Mouse (Mus musculus): ENCODE measurements at regions not wholly inside any gene's neighbourhood (a gene's known extent, or its start where the extent isn't known, plus 50 kb on each side); places are given as distances from the start of the nearest gene placed in this dataset.

DNA sequence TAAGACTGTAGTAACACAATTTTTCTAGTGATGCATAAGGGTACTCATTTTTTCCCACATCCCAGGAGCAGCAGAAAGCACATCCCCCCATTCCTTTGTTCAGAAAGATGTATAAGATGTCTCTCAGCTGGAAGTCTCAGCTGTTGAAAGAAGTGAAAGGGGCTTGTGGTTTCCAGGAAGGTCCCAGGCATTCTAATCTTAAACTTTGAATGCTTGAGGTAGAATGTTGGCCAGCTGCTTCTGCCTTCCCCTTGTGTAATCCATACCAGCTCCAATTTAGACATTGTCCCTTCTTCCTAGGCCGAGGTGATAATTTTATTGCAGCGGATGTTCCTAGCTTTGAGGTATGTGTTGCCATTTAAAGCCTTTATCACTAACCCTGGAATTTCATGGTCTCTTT is 272.8 kb downstream of the Tbx15 start:
- Histone ChIP-seq H3K36me3 (ENCODE audit: control insufficient read depth, insufficient read depth, low read length) (no peaks in the 10 kb centered on the region), H3K27me3 (ENCODE audit: control insufficient read depth, insufficient read depth, low read length) (no peaks in the 10 kb centered on the region), H3K4me3 (no peak overlapping the region), H3K4me1 (ENCODE audit: control insufficient read depth, insufficient read depth, low read length) (no peaks in the 10 kb centered on the region), H3K79me2 (replicated peaks; ENCODE audit: control insufficient read depth, insufficient read depth, low read length) (no peaks in the 10 kb centered on the region), H3K9ac (ENCODE audit: low read depth, low read length) (no peak overlapping the region), H3K27ac (no peak overlapping the region)
- TF ChIP-seq CTCF (IDR thresholded peaks at IDR 0.05): no peak
- no peak for TF ChIP-seq EP300 (IDR thresholded peaks at IDR 0.05; ENCODE audit: insufficient read depth, low read depth, low read length)
- no peak for TF ChIP-seq POLR2A (IDR thresholded peaks at IDR 0.05; ENCODE audit: insufficient read depth, low read depth, low read length)
- intact Hi-C loops (cut with DNase I): no loop called here
- DNase-seq: no peak
- 67% methylated on average over 2 of the region's 2 CpGs for WGBS

DNA sequence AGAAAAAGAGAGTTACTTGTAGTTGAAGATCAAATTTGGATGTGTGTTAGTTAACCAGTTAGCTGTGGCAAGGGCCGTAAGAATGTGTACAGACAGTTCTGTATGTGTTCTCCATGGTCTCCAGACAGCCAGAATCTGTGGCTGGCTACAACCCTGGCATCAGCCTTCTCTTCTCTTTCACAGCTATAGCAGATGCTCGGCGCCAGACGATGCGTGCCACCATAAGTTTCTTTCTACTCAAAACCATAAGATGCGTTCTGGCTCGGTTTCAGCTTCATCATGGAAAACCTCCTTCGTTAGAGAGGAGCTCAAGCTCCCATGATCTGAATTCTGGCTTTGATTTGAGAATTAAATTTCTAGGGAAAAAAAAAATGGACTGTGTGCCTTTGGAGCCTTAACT is 275.6 kb downstream of the Tbx15 start:
- Histone ChIP-seq H3K27me3 (ENCODE audit: control insufficient read depth, insufficient read depth, low read length) (no peaks in the 10 kb centered on the region), H3K27ac (no peak overlapping the region), H3K4me1 (ENCODE audit: control insufficient read depth, insufficient read depth, low read length) (no peaks in the 10 kb centered on the region), H3K9ac (ENCODE audit: low read depth, low read length) (no peak overlapping the region), H3K79me2 (replicated peaks; ENCODE audit: control insufficient read depth, insufficient read depth, low read length) (no peaks in the 10 kb centered on the region), H3K36me3 (ENCODE audit: control insufficient read depth, insufficient read depth, low read length) (no peaks in the 10 kb centered on the region), H3K4me3 (no peak overlapping the region)
- intact Hi-C loops (cut with DNase I): no loop called here
- no peak for DNase-seq
- WGBS: 93% methylated on average over 8 of the region's 8 CpGs
- no peak for TF ChIP-seq EP300 (IDR thresholded peaks at IDR 0.05; ENCODE audit: insufficient read depth, low read depth, low read length)
- TF ChIP-seq POLR2A (IDR thresholded peaks at IDR 0.05; ENCODE audit: insufficient read depth, low read depth, low read length): no peak
- no peak for TF ChIP-seq CTCF (IDR thresholded peaks at IDR 0.05)

DNA sequence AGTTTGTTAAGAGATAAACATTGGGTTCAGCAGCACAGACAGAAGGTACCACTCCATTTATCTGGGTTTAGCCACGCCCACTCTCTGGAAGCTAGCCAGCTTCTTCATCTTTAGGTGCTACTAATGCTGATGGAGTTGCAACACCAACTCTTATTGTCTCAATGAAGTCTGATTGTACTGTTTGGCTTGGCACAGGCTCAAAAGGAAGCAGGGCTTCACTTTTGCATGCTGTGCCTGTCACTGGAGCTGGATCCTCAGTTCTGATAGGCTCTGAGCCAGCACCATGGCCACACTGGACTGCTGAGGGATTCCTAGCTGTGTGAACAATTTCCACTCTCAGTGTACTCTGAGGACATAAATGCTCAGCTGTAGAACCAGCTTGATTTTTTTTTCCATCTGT is 320.7 kb downstream of the Tbx15 start:
- TF ChIP-seq CTCF (IDR thresholded peaks at IDR 0.05): no peak
- no peak for TF ChIP-seq POLR2A (IDR thresholded peaks at IDR 0.05; ENCODE audit: insufficient read depth, low read depth, low read length)
- no peak for TF ChIP-seq EP300 (IDR thresholded peaks at IDR 0.05; ENCODE audit: insufficient read depth, low read depth, low read length)
- H3K4me1 ChIP-seq (ENCODE audit: control insufficient read depth, insufficient read depth, low read length): no peaks in the 10 kb centered on the region
- 13% methylated on average over 1 of the region's 1 CpGs for WGBS
- H3K36me3 ChIP-seq (ENCODE audit: control insufficient read depth, insufficient read depth, low read length): no peaks in the 10 kb centered on the region
- no peak for DNase-seq
- intact Hi-C loops (cut with DNase I): no loop called here
- no peaks in the 10 kb centered on the region for H3K27me3 ChIP-seq (ENCODE audit: control insufficient read depth, insufficient read depth, low read length)
- no peaks in the 10 kb centered on the region for H3K79me2 ChIP-seq (replicated peaks; ENCODE audit: control insufficient read depth, insufficient read depth, low read length)
- H3K27ac ChIP-seq: no peak overlapping the region
- no peak overlapping the region for H3K4me3 ChIP-seq
- H3K9ac ChIP-seq (ENCODE audit: low read depth, low read length): no peak overlapping the region

DNA sequence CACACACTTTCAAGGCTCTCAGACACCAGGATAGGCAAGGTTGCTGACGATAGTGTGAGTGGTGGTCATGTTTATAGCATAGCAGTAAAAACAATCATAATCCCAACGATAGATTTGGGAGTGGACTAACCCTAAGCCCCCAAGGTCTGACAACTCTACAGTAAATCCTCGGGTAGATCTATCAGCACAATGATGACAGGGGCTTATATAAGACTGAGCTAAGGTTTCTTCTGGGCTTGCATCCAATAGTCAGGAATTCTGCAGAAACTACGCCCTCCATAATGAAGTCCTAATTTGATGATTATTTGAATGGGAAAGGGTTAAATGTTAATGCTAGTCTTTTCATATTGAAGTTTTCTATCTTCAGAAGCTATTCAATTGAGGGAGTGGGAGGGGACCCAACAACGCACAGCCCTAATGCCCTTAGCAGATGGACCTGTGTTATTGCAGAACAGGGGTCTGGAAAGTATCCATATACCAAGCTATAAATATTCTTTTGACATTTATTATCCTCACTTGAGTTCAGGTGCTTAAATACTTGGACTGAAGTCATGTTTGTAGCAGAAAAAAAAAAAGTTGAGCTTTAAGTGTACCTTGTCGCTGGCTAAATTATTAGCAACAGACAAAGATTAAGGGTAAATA is 311.8 kb upstream of the Spag17 start:
- no peak overlapping the region for H3K4me3 ChIP-seq
- intact Hi-C loops (cut with DNase I): no loop called here
- 57% methylated on average over 6 of the region's 6 CpGs for WGBS
- TF ChIP-seq EP300 (IDR thresholded peaks at IDR 0.05; ENCODE audit: insufficient read depth, low read depth, low read length) (no peak), CTCF (IDR thresholded peaks at IDR 0.05) (no peak), POLR2A (IDR thresholded peaks at IDR 0.05; ENCODE audit: insufficient read depth, low read depth, low read length) (no peak)
- no peaks in the 10 kb centered on the region for H3K4me1 ChIP-seq (ENCODE audit: control insufficient read depth, insufficient read depth, low read length)
- no peaks in the 10 kb centered on the region for H3K27me3 ChIP-seq (ENCODE audit: control insufficient read depth, insufficient read depth, low read length)
- no peak overlapping the region for H3K27ac ChIP-seq
- DNase-seq: no peak
- H3K9ac ChIP-seq (ENCODE audit: low read depth, low read length): no peak overlapping the region
- H3K36me3 ChIP-seq (ENCODE audit: control insufficient read depth, insufficient read depth, low read length): no peaks in the 10 kb centered on the region
- no peaks in the 10 kb centered on the region for H3K79me2 ChIP-seq (replicated peaks; ENCODE audit: control insufficient read depth, insufficient read depth, low read length)

DNA sequence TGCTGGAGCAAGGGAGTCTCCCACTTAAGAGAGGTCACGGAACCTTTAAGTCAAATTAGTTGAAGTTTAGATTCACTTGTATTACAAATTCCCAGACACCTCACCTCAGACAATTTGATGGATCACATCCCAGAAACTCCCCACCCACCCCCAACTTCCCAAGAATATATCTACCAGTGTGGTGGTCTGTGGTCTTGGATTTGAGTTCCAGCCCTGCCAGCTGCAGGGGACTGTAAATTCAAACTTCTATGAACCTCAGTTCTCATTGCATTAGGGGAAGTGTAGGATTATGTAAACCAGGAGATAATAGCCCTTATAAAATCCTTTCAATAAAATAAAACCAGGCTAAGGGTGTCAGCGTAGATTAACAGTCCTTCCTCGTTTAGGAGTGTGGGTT is 311.2 kb upstream of the Spag17 start:
- Histone ChIP-seq H3K36me3 (ENCODE audit: control insufficient read depth, insufficient read depth, low read length) (no peaks in the 10 kb centered on the region), H3K4me1 (ENCODE audit: control insufficient read depth, insufficient read depth, low read length) (no peaks in the 10 kb centered on the region), H3K79me2 (replicated peaks; ENCODE audit: control insufficient read depth, insufficient read depth, low read length) (no peaks in the 10 kb centered on the region), H3K27me3 (ENCODE audit: control insufficient read depth, insufficient read depth, low read length) (no peaks in the 10 kb centered on the region), H3K9ac (ENCODE audit: low read depth, low read length) (no peak overlapping the region), H3K27ac (no peak overlapping the region), H3K4me3 (no peak overlapping the region)
- no peak for TF ChIP-seq CTCF (IDR thresholded peaks at IDR 0.05)
- DNase-seq: no peak
- WGBS: 79% methylated on average over 3 of the region's 3 CpGs
- intact Hi-C loops (cut with DNase I): no loop called here

DNA sequence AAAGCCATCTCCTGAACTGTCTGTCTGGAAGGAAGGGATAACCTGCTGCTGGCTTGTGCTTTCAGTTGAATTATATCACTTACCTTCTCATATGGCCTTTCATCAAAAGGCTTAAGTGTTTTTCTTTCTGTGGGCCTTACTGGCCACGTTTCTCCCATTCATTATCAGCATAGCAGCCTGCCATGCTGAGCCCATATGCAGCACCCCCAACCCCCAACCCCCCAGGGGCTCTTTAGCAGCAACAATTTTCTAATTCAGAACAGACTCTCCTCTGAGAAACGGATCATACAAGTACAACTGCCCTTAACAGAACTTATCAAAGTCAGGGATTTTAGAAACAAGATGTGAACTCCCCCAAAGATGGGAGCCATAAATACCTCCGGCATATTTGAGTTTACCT is 282.5 kb upstream of the Spag17 start:
- no peak for TF ChIP-seq EP300 (IDR thresholded peaks at IDR 0.05; ENCODE audit: insufficient read depth, low read depth, low read length)
- TF ChIP-seq CTCF (IDR thresholded peaks at IDR 0.05): no peak
- no peak for TF ChIP-seq POLR2A (IDR thresholded peaks at IDR 0.05; ENCODE audit: insufficient read depth, low read depth, low read length)
- Histone ChIP-seq H3K4me3 (no peak overlapping the region), H3K27me3 (ENCODE audit: control insufficient read depth, insufficient read depth, low read length) (no peaks in the 10 kb centered on the region), H3K27ac (no peak overlapping the region), H3K36me3 (ENCODE audit: control insufficient read depth, insufficient read depth, low read length) (no peaks in the 10 kb centered on the region), H3K9ac (ENCODE audit: low read depth, low read length) (no peak overlapping the region), H3K79me2 (replicated peaks; ENCODE audit: control insufficient read depth, insufficient read depth, low read length) (no peaks in the 10 kb centered on the region), H3K4me1 (ENCODE audit: control insufficient read depth, insufficient read depth, low read length) (no peaks in the 10 kb centered on the region)
- 40% methylated on average over 3 of the region's 3 CpGs for WGBS
- intact Hi-C loops (cut with DNase I): no loop called here
- DNase-seq: no peak
